Mouse (Mus musculus) embryonic facial prominence, embryonic 13.5 days (tissue): ENCODE results near the gene Ksr1. TPM values are rescaled to one million over a fixed set of nuclear protein-coding genes. Genes with fewer than 3 reads are reported as not detected.

Experiments used
- ATAC-seq: fragments of 200-750 bp; cut with Nextera tagmentation; 2 replicates; pipeline ENCODE4 v1.8.0; 2017; ENCODE audit warnings: low read depth; ENCODE audit not compliant: insufficient number of reproducible peaks, insufficient read depth, low FRiP score, low TSS enrichment
- H3K27ac ChIP-seq: fragments of 300-500 bp; sonication (generic); 2 replicates; pipeline ENCODE4 v1.5.1; 2015; ENCODE audit warnings: moderate library complexity, mild to moderate bottlenecking, inconsistent platforms
- H3K27me3 ChIP-seq: fragments of 300-500 bp; sonication (generic); 2 replicates; pipeline ENCODE4 v1.6.1; 2015; ENCODE audit warnings: mild to moderate bottlenecking, inconsistent platforms
- H3K36me3 ChIP-seq: fragments of 300-500 bp; sonication (generic); 2 replicates; pipeline ENCODE4 v1.6.1; 2015; ENCODE audit warnings: mild to moderate bottlenecking, inconsistent platforms
- H3K4me1 ChIP-seq: fragments of 300-500 bp; sonication (generic); 2 replicates; pipeline ENCODE4 v1.6.1; 2015; ENCODE audit warnings: inconsistent platforms
- H3K4me2 ChIP-seq: fragments of 300-500 bp; sonication (generic); 2 replicates; pipeline ENCODE4 v1.6.1; 2015; ENCODE audit warnings: moderate library complexity, mild to moderate bottlenecking, inconsistent platforms
- H3K4me3 ChIP-seq: fragments of 300-500 bp; sonication (generic); 2 replicates; pipeline ENCODE4 v1.5.1; 2015; ENCODE audit warnings: mild to moderate bottlenecking, inconsistent platforms
- H3K9ac ChIP-seq: fragments of 300-500 bp; sonication (generic); 2 replicates; pipeline ENCODE4 v1.6.1; 2015; ENCODE audit warnings: mild to moderate bottlenecking, inconsistent platforms
- H3K9me3 ChIP-seq: fragments of 300-500 bp; sonication (generic); 2 replicates; pipeline ENCODE4 v1.6.1; 2016; ENCODE audit warnings: inconsistent platforms
- WGBS: fragments of 180-500 bp; shearing (Covaris S2); methylation state at CpG from one replicate; pipeline ENCODE4 v1.1.7; 2015; ENCODE audit warnings: mixed read lengths; 5-methylcytosine and 5-hydroxymethylcytosine counted together
- polyA plus RNA-seq: library from polyadenylated mRNA; unstranded; fragments of >200 nt; fragmentation: Nextera tagmentation; extraction: Ambion mirVana; gene quantifications from 2 replicates; pipeline ENCODE4 v1.2.1, GENCODE M21; 2015

Gene Ksr1
- polyA plus RNA-seq, 1 experiment from 2014 or later: 3.3 TPM

DNA sequence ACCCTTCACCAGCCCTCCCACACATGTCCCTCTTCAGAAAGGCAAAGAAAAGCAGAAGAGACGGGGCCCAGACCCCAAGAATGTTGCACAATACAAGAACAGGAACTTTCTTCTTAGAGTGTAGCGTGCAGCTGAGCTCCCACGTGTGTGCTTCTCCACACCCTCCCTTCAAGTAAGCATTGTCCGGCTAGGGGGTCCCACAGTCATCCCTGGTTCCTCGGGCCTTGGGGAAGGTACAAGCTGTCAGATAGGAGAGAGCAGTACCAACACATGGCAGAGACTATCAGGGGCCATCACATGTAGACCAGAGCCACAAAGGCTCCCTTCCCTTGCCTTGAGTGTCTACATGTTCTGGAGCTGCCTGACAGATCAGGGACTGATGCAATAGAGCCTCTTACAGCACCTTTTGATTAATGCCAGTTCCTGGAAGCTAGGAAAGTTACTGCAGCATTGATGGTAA lies 27.3 kb downstream of the Ksr1 start:
- H3K9ac ChIP-seq: no peak overlapping the region
- no peak overlapping the region for H3K4me2 ChIP-seq
- H3K4me3 ChIP-seq: no peak overlapping the region
- ATAC-seq: no peak
- WGBS: 68% methylated on average over 5 of the region's 5 CpGs
- H3K4me1 ChIP-seq: peaks cover 66% of the 10 kb centered on the region
- H3K27me3 ChIP-seq: no peaks in the 10 kb centered on the region
- H3K27ac ChIP-seq: no peak overlapping the region
- no peaks in the 10 kb centered on the region for H3K9me3 ChIP-seq
- H3K36me3 ChIP-seq: no peaks in the 10 kb centered on the region

DNA sequence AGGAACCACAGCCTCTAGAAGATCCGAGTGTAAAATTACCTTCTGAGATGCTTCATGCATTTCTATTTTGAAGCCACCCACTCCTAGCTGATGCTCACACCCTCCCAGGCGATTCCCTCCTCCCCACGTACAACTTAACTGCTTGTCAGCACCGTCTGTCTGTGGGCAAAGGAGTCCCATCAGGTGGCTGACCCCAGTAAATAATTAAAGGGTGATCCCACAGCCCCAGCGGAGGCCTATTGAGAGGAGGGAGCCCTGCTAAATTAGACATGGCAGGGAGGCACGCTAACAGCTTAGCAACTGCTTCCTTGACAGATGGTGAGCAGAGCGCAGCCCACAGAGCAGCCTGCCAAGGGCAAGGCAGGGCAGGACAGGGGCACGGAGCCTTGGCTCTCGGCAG lies 29.5 kb downstream of the Ksr1 start:
- Histone ChIP-seq H3K36me3 (no peaks in the 10 kb centered on the region), H3K4me2 (no peak overlapping the region), H3K9ac (no peak overlapping the region; the same call in 1 of the 2 replicates), H3K9me3 (no peaks in the 10 kb centered on the region), H3K4me1 (peaks cover 65% of the 10 kb centered on the region), H3K27ac (no peak overlapping the region), H3K4me3 (no peak overlapping the region), H3K27me3 (no peaks in the 10 kb centered on the region)
- ATAC-seq: no peak
- 27% methylated on average over 9 of the region's 9 CpGs for WGBS

DNA sequence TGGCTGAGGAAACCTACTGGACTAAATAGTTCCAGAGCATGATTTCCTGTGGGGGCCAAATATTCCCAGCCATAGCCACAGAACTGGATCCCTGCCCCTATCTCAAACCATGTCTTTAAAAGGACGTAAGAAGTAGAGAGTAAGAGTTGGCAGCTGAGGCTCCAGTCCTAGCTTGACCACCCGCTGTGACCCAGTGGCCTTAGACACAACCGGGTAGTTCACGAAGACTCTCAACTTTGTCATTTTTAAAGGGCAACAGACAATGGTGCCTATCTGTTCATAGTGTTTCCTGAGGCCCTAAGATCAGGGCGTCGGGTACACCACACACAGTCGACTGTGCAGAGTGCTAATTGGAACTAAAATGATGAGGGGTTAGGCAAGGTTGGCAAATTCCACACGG lies 30.5 kb downstream of the Ksr1 start:
- H3K27ac ChIP-seq: no peak overlapping the region
- H3K4me1 ChIP-seq: peaks cover 58% of the 10 kb centered on the region
- no peaks in the 10 kb centered on the region for H3K9me3 ChIP-seq
- no peak overlapping the region for H3K9ac ChIP-seq
- no peak overlapping the region for H3K4me3 ChIP-seq
- no peak for ATAC-seq
- H3K27me3 ChIP-seq: no peaks in the 10 kb centered on the region
- H3K36me3 ChIP-seq: no peaks in the 10 kb centered on the region
- no peak overlapping the region for H3K4me2 ChIP-seq
- WGBS: 81% methylated on average over 8 of the region's 8 CpGs

DNA sequence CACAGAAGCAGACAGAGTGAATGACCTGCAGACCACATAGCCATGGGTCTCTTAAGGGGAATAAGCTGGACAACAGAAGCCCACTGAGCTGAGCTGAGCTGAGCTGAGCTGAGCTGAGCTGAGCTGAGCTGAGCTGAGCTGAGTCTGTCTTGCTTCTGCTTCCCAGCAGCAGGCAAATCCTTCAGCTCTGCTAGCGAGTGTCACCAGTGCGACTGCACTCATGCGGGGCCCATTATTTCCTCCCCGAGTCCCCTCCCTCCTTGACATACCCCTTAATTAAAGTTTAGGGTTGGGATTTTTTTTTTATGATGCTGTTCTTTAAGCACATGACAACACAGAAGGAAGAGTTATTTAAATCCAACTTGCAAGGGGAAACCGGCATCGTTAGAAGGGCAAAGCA lies 32.1 kb downstream of the Ksr1 start:
- Histone ChIP-seq H3K4me1 (peaks cover 45% of the 10 kb centered on the region), H3K4me2 (no peak overlapping the region), H3K27ac (no peak overlapping the region), H3K4me3 (no peak overlapping the region), H3K36me3 (no peaks in the 10 kb centered on the region), H3K27me3 (no peaks in the 10 kb centered on the region), H3K9ac (no peak overlapping the region), H3K9me3 (no peaks in the 10 kb centered on the region)
- 44% methylated on average over 6 of the region's 6 CpGs for WGBS
- no peak for ATAC-seq

DNA sequence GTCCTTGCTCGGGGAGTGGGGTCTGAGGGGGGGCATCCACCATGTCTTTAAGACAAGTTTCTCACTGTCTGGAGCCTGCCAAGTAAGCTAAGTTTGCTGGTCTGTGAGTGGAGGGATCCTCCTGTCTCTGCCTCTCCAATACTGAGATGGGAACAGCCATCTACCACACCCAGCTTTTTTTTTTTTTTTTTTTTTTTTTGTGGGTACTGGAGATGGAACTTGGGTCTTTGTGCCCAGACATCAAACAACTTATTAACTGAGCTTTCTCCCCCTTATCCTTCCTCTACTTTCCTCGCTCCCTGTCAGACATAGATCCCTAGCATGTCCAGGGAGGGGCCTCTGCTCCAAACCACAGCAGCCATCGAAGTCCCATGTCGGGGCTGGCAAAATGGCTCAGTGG lies 32.8 kb downstream of the Ksr1 start:
- H3K27me3 ChIP-seq: no peaks in the 10 kb centered on the region
- no peaks in the 10 kb centered on the region for H3K36me3 ChIP-seq
- H3K4me3 ChIP-seq: no peak overlapping the region
- WGBS: 84% methylated on average over 4 of the region's 4 CpGs
- no peaks in the 10 kb centered on the region for H3K9me3 ChIP-seq
- no peak overlapping the region for H3K4me2 ChIP-seq
- H3K27ac ChIP-seq: peak overlapping the region; percentile 60; the same call in 1 of the 2 replicates
- ATAC-seq: no peak
- peaks cover 39% of the 10 kb centered on the region for H3K4me1 ChIP-seq
- H3K9ac ChIP-seq: no peak overlapping the region

DNA sequence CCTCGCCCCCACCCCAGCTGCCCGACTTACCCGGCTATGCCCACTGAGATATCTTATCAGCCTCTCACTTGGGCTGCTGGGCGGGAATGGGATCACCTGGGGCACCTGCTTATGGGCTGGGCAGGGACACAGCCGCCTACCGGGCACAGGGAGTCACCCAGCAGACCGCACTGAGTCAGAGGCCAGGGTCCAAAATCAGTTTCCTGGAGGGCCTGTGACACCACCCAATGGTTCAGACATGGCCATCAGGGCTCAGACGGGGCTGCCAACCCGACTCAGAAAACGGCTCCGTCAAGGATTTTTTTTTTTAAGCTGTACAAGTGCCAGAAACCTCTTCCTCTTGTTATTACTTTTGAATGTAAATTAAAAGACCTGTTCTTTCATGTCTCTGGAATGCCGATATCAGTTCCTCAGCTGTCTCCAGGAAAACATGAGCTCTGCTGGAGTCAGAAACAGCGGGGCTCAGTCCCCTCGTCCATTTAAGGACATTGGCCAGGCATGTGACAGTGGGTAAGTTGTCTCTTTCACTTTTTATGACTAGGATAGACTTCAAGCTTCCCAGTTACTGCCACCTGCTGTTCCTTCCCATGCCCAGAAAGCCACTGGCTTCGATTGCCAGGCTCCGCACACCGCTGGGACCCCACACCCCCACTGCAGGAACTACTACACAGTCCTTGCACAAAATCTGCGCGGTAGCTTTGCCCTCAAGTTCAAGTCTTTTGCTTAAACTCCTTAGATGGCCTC lies 33.5 kb downstream of the Ksr1 start:
- WGBS: 77% methylated on average over 19 of the region's 19 CpGs
- no peak for ATAC-seq

DNA sequence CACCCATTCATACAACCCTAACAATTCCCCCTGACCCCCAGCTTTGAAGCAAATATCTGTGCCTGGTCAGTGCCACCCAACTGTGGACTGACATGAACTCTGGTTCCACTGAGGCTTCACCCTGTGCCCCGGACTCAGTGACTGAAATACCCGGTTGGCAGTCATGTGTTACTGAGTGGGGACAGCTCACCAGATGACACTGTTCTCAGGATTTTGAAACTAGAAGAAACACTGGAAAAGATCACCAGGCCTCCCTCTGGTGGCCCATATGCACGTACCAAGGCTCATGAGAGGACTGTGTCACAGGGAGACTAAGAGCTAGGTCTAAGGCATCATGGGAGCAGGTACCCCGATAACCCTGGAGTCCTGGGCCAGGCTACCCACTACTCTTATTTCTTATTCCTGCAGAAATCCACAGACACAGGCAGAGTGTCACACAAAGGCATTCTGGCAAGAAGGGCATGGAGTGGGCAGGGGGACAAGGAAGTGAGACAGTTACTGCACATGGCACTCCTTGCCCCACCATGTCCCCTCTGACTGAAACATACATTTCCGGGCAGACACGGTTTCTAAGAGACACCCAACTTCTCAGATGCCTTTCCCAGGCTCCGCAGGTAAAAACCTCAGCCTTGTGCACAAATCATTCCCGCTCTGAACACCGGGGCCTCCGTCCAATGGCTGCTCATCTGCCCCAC lies 34.2 kb downstream of the Ksr1 start:
- H3K4me2 ChIP-seq: no peak overlapping the region
- WGBS: 83% methylated on average over 10 of the region's 10 CpGs
- no peaks in the 10 kb centered on the region for H3K27me3 ChIP-seq
- H3K4me3 ChIP-seq: no peak overlapping the region
- ATAC-seq: no peak
- H3K4me1 ChIP-seq: peaks cover 37% of the 10 kb centered on the region
- no peak overlapping the region for H3K27ac ChIP-seq
- H3K9ac ChIP-seq: no peak overlapping the region
- no peaks in the 10 kb centered on the region for H3K36me3 ChIP-seq
- no peaks in the 10 kb centered on the region for H3K9me3 ChIP-seq

More for the DNA sequence above, 33.5 kb downstream of the Ksr1 start:
- Histone ChIP-seq H3K27me3 (no peaks in the 10 kb centered on the region), H3K36me3 (no peaks in the 10 kb centered on the region), H3K4me1 (peaks cover 38% of the 10 kb centered on the region), H3K4me2 (no peak overlapping the region), H3K9ac (no peak overlapping the region), H3K27ac (peak overlapping the region; percentile 60), H3K4me3 (no peak overlapping the region), H3K9me3 (no peaks in the 10 kb centered on the region)

DNA sequence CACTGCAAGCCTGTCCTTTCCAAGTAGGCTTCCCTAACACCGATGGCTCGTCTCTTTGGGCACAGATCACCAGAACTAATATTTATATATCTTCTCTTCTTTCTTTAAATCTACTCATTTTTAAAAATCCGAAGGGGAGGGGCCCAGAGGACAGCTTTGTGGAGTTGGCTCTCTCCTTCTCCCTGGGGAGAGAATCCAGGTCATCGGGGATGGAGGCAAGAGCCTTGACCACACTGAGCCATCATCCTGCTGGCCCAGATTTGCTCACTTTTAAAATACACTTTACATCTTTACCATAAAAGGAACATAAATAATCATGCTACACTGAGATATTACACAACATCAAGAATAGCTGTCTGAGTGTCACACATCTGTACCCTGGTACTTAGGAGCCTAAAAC lies 35.8 kb downstream of the Ksr1 start:
- Histone ChIP-seq H3K4me3 (no peak overlapping the region), H3K27ac (no peak overlapping the region), H3K4me1 (peaks cover 33% of the 10 kb centered on the region), H3K9ac (no peak overlapping the region), H3K36me3 (no peaks in the 10 kb centered on the region), H3K27me3 (no peaks in the 10 kb centered on the region), H3K9me3 (no peaks in the 10 kb centered on the region), H3K4me2 (no peak overlapping the region)
- no peak for ATAC-seq
- WGBS: 71% methylated on average over 4 of the region's 4 CpGs

DNA sequence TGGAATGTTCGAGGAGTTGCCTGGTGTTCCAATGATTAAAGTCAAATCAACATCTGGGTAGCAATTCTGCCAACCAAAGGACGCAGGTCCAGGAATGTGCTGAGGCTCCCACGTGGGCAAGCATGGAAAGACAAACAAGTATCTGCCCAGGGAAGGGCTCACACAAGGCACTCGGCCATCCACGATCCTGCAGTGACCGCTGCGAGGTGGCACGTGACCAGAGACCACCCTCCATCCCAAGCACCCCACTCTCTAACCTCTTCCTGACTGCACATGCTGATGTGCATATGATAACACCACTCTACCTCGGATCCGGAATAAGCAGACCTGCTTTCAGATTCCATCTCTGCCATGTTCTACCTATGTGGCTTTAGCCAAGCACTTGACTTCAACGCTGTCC lies 38.3 kb downstream of the Ksr1 start:
- H3K9ac ChIP-seq: no peak overlapping the region
- no peak overlapping the region for H3K4me3 ChIP-seq
- H3K36me3 ChIP-seq: no peaks in the 10 kb centered on the region
- no peak overlapping the region for H3K4me2 ChIP-seq
- no peaks in the 10 kb centered on the region for H3K27me3 ChIP-seq
- WGBS: 90% methylated on average over 11 of the region's 11 CpGs
- ATAC-seq: no peak
- H3K4me1 ChIP-seq: peaks cover 29% of the 10 kb centered on the region
- no peak overlapping the region for H3K27ac ChIP-seq
- H3K9me3 ChIP-seq: no peaks in the 10 kb centered on the region

DNA sequence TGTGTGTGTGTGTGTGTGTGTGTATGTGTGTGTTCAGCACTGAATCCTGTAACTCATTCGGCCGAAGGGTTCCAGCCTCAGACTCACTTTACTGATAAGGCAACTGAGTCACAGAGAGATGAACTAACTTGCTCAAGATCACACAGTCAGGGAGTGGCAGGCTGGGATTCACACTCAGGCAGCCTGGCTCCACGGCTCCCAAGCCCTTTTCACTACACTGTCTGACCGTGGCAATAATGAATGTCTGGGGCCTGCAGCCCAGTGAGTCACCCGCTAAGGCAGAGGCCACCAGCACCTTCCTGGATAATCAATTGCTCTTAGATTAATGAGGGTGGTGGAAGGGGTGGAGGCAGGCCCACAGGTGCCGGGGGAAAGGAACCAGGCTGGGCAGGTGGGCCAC lies 41.2 kb downstream of the Ksr1 start:
- H3K9ac ChIP-seq: no peak overlapping the region
- no peak overlapping the region for H3K4me2 ChIP-seq
- no peaks in the 10 kb centered on the region for H3K36me3 ChIP-seq
- no peak overlapping the region for H3K27ac ChIP-seq
- no peaks in the 10 kb centered on the region for H3K9me3 ChIP-seq
- H3K27me3 ChIP-seq: no peaks in the 10 kb centered on the region
- 87% methylated on average over 6 of the region's 6 CpGs for WGBS
- peaks cover 33% of the 10 kb centered on the region for H3K4me1 ChIP-seq
- no peak overlapping the region for H3K4me3 ChIP-seq
- no peak for ATAC-seq

DNA sequence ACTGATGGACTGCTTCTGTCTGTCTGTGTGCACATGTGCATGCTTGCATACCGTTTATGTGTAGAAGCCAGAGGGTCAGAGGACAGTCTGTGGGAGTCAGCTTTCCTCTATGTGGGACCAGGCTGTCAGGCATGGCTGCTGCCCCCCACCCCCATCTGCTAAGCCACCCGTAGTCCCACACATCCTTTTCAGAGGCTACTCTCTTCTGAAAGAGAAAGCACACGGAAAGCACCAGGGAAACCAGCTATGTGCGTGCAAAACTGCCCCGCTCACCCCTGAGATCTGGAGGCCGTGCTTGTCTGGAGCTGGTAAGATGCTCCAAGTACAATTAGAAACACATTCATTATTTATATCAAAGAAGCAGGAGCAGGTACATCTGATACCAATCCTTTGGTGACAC lies 41.7 kb downstream of the Ksr1 start:
- Histone ChIP-seq H3K27me3 (no peaks in the 10 kb centered on the region), H3K4me1 (peaks cover 33% of the 10 kb centered on the region), H3K4me3 (no peak overlapping the region), H3K27ac (no peak overlapping the region), H3K36me3 (no peaks in the 10 kb centered on the region), H3K9me3 (no peaks in the 10 kb centered on the region), H3K9ac (no peak overlapping the region), H3K4me2 (no peak overlapping the region)
- 67% methylated on average over 6 of the region's 6 CpGs for WGBS
- no peak for ATAC-seq

DNA sequence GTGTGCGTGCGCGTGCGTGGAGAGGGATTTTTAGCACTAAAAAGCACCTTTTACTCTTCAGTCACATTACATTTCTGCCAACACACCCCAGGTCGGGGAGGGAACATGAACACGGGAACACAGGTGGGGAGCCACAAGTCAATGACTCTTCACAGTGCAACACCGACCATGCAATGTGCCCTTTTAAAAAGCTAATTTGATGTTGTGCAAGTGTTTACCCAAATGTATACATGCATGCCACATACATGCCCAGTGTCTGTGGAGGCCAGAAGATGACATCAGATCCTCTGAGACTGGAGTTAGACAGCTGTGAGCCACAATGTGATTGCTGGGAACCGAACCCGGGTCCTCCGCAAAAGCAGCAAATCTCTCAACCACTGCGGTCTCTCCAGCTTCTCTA lies 42.1 kb downstream of the Ksr1 start:
- H3K4me3 ChIP-seq: no peak overlapping the region
- 88% methylated on average over 11 of the region's 11 CpGs for WGBS
- no peak overlapping the region for H3K4me2 ChIP-seq

More for the DNA sequence above, 42.1 kb downstream of the Ksr1 start:
- H3K9me3 ChIP-seq: no peaks in the 10 kb centered on the region
- H3K9ac ChIP-seq: no peak overlapping the region
- no peaks in the 10 kb centered on the region for H3K36me3 ChIP-seq
- no peak for ATAC-seq
- peaks cover 37% of the 10 kb centered on the region for H3K4me1 ChIP-seq
- no peaks in the 10 kb centered on the region for H3K27me3 ChIP-seq
- 0 out of 2 replicates have a peak overlapping the region, but pooled peaks have one; percentile 69 for H3K27ac ChIP-seq
